Mouse (Mus musculus) MEL (cell line): ENCODE data around the gene Dstyk. TPM values are rescaled to one million over a fixed set of nuclear protein-coding genes. Genes with fewer than 3 reads are reported as not detected.
A peak's percentile ranks its signal among the peaks of the same experiment; 100 is the strongest.

Experiments used
- DNase-seq: peaks from one replicate; pipeline ENCODE4 v3.0.0; 2011; ENCODE audit warnings: low read depth, low spot score
- H3K27ac ChIP-seq: 2 replicates; pipeline ENCODE4 v1.5.1; 2012; ENCODE audit warnings: low read depth, mild to moderate bottlenecking, control low read depth, low read length, moderate library complexity; ENCODE audit not compliant: control insufficient read depth
- H3K27me3 ChIP-seq, 2 experiments: fragments of 150-350 bp in 1 of 2; sonication (generic) in 1 of 2; 2 replicates each; pipeline ENCODE4 v1.6.1; 2012; ENCODE audit warnings: low read length in 2 of 2, mild to moderate bottlenecking in 2 of 2, improper control_type of control experiment in 1 of 2, moderate library complexity in 1 of 2; ENCODE audit not compliant: insufficient read depth in 2 of 2, control insufficient read depth in 1 of 2
- H3K36me3 ChIP-seq, 2 experiments: 2 replicates each; pipeline ENCODE4 v1.6.1; 2012 to 2014; ENCODE audit warnings: low read length in 2 of 2, improper control_type of control experiment in 1 of 2, inconsistent platforms in 1 of 2, mild to moderate bottlenecking in 1 of 2; ENCODE audit not compliant: insufficient read depth in 2 of 2, control insufficient read depth in 1 of 2
- H3K4me1 ChIP-seq, 2 experiments: fragments of 150-350 bp in 1 of 2; sonication (generic) in 1 of 2; 2 replicates each; pipeline ENCODE4 v1.6.1; 2012; ENCODE audit warnings: low read length in 2 of 2, improper control_type of control experiment in 1 of 2, mild to moderate bottlenecking in 1 of 2; ENCODE audit not compliant: insufficient read depth in 2 of 2, control insufficient read depth in 1 of 2
- H3K4me3 ChIP-seq, 2 experiments: fragments of 150-350 bp in 1 of 2; sonication (generic) in 1 of 2; 2 replicates each; pipeline ENCODE4 v1.5.1; 2012; ENCODE audit warnings: low read depth in 2 of 2, low read length in 2 of 2, mild to moderate bottlenecking in 2 of 2, moderate library complexity in 2 of 2, control low read depth in 1 of 2, improper control_type of control experiment in 1 of 2; ENCODE audit not compliant: control insufficient read depth in 1 of 2, insufficient read depth in 1 of 2
- H3K79me2 ChIP-seq: 2 replicates; pipeline ENCODE4 v1.6.1; 2012; ENCODE audit warnings: mild to moderate bottlenecking, low read length, moderate library complexity; ENCODE audit not compliant: control insufficient read depth, poor library complexity, insufficient read depth
- H3K9ac ChIP-seq: 2 replicates; pipeline ENCODE4 v1.6.1; 2012; ENCODE audit warnings: low read depth, mild to moderate bottlenecking, control low read depth, low read length, moderate library complexity; ENCODE audit not compliant: control insufficient read depth, poor library complexity, severe bottlenecking
- H3K9me3 ChIP-seq: fragments of 150-350 bp; sonication (generic); replicated peaks from 2 replicates; pipeline ENCODE4 v1.6.1; 2012; ENCODE audit warnings: mild to moderate bottlenecking, low read length, improper control_type of control experiment, moderate library complexity; ENCODE audit not compliant: insufficient read depth
- CHD1 ChIP-seq: IDR thresholded peaks from 2 replicates; pipeline ENCODE4 v1.6.1; 2012; ENCODE audit warnings: low read depth, mild to moderate bottlenecking, inconsistent platforms, low read length, improper control_type of control experiment
- CTCF ChIP-seq, 3 experiments: IDR thresholded peaks in 2 of 3; conservative IDR thresholded peaks in 1 of 3; 2 replicates each; pipeline ENCODE4 v1.5.1; 2011 to 2012; ENCODE audit warnings: low read length in 3 of 3, low read depth in 2 of 3, mild to moderate bottlenecking in 2 of 3, improper control_type of control experiment in 1 of 3, inconsistent platforms in 1 of 3, mixed read lengths in 1 of 3, moderate library complexity in 1 of 3; ENCODE audit not compliant: control insufficient read depth in 1 of 3, insufficient read depth in 1 of 3, poor library complexity in 1 of 3, severe bottlenecking in 1 of 3
- ELF1 ChIP-seq: IDR thresholded peaks from 2 replicates; pipeline ENCODE4 v1.6.1; 2014; ENCODE audit warnings: low read depth, mild to moderate bottlenecking, inconsistent platforms, low read length, improper control_type of control experiment, moderate library complexity
- HCFC1 ChIP-seq: IDR thresholded peaks from 2 replicates; pipeline ENCODE4 v1.6.1; 2012; ENCODE audit warnings: low read depth, mild to moderate bottlenecking, inconsistent platforms, low read length, improper control_type of control experiment, moderate library complexity
- MAX ChIP-seq: IDR thresholded peaks from 2 replicates; pipeline ENCODE4 v1.6.1; 2011; ENCODE audit warnings: low read length, improper control_type of control experiment
- MAZ ChIP-seq: IDR thresholded peaks from 2 replicates; pipeline ENCODE4 v1.6.1; 2012; ENCODE audit warnings: low read depth, mild to moderate bottlenecking, inconsistent platforms, low read length, improper control_type of control experiment
- MEF2A ChIP-seq: IDR thresholded peaks from 2 replicates; pipeline ENCODE4 v1.6.1; 2014; ENCODE audit warnings: low read depth, mild to moderate bottlenecking, inconsistent platforms, low read length, improper control_type of control experiment; ENCODE audit not compliant: poor library complexity, insufficient replicate concordance, severe bottlenecking; ENCODE audit errors: extremely low read depth
- MXI1 ChIP-seq: IDR thresholded peaks from 2 replicates; pipeline ENCODE4 v1.6.1; 2011; ENCODE audit warnings: mild to moderate bottlenecking, low read depth, low read length, improper control_type of control experiment
- NELFE ChIP-seq: IDR thresholded peaks from 2 replicates; pipeline ENCODE4 v1.6.1; 2011; ENCODE audit warnings: low read depth, low read length, improper control_type of control experiment
- NRF1 ChIP-seq: IDR thresholded peaks from 2 replicates; pipeline ENCODE4 v1.6.1; 2014; ENCODE audit warnings: low read depth, mild to moderate bottlenecking, inconsistent platforms, low read length, improper control_type of control experiment, moderate library complexity; ENCODE audit not compliant: poor library complexity, insufficient read depth, severe bottlenecking
- POLR2A ChIP-seq, 2 experiments: IDR thresholded peaks; 2 replicates each; pipeline ENCODE4 v1.6.1; 2011 to 2012; ENCODE audit warnings: low read length in 2 of 2, mild to moderate bottlenecking in 2 of 2, control low read depth in 1 of 2, improper control_type of control experiment in 1 of 2, low read depth in 1 of 2, moderate library complexity in 1 of 2; ENCODE audit not compliant: control insufficient read depth in 1 of 2, insufficient read depth in 1 of 2, poor library complexity in 1 of 2
- POLR2AphosphoS2 ChIP-seq: IDR thresholded peaks from 2 replicates; pipeline ENCODE4 v1.6.1; 2011; ENCODE audit warnings: low read length, improper control_type of control experiment
- SMC3 ChIP-seq: IDR thresholded peaks from 2 replicates; pipeline ENCODE4 v1.6.1; 2011; ENCODE audit warnings: low read depth, low read length, improper control_type of control experiment
- TAL1 ChIP-seq: IDR thresholded peaks from 2 replicates; pipeline ENCODE4 v1.6.1; 2012; ENCODE audit warnings: mild to moderate bottlenecking, inconsistent platforms, low read length, moderate library complexity, mixed read lengths
- TBP ChIP-seq: IDR thresholded peaks from 2 replicates; pipeline ENCODE4 v1.8.0; 2011; ENCODE audit warnings: low read depth, low read length, improper control_type of control experiment
- TCF12 ChIP-seq: IDR thresholded peaks from 2 replicates; pipeline ENCODE4 v1.6.1; 2014; ENCODE audit warnings: low read depth, mild to moderate bottlenecking, inconsistent platforms, low read length, improper control_type of control experiment, moderate library complexity
- UBTF ChIP-seq: IDR thresholded peaks from 2 replicates; pipeline ENCODE4 v1.6.1; 2012; ENCODE audit warnings: low read depth, mild to moderate bottlenecking, inconsistent platforms, low read length, improper control_type of control experiment, moderate library complexity, borderline replicate concordance; ENCODE audit not compliant: insufficient read depth
- ZC3H11A ChIP-seq: IDR thresholded peaks from 2 replicates; pipeline ENCODE4 v1.6.1; 2012; ENCODE audit warnings: low read depth, mild to moderate bottlenecking, inconsistent platforms, low read length, improper control_type of control experiment
- ZMIZ1 ChIP-seq: IDR thresholded peaks from 2 replicates; pipeline ENCODE4 v1.6.1; 2012; ENCODE audit warnings: low read depth, mild to moderate bottlenecking, inconsistent platforms, low read length, improper control_type of control experiment, moderate library complexity
- polyA plus RNA-seq, 2 experiments: library from polyadenylated mRNA; stranded (reverse) in 1 of 2; unstranded in 1 of 2; fragments of >175 nt in 1 of 2; fragments of >200 nt in 1 of 2; gene quantifications; 2 replicates each; pipeline versions ENCODE4 v1.2.1 to v1.2.4; 2012; ENCODE audit warnings: low replicate concordance in 2 of 2, low read depth in 1 of 2; ENCODE audit not compliant: insufficient read length in 2 of 2, insufficient read depth in 1 of 2, missing spikeins in 1 of 2
- total RNA-seq: library from RNA; depleted of rRNA; stranded (reverse); fragments of 300-350 nt; gene quantifications from 2 replicates; pipeline ENCODE4 v1.2.3, GENCODE M21; 2012; rRNA removed

Gene Dstyk
- total RNA-seq, result 2.4 and 2.8 TPM in 2 replicates
- polyA plus RNA-seq, result 1 to 10 TPM in 1 of 2 experiments, not detected in 1; 4.5 TPM

DNA sequence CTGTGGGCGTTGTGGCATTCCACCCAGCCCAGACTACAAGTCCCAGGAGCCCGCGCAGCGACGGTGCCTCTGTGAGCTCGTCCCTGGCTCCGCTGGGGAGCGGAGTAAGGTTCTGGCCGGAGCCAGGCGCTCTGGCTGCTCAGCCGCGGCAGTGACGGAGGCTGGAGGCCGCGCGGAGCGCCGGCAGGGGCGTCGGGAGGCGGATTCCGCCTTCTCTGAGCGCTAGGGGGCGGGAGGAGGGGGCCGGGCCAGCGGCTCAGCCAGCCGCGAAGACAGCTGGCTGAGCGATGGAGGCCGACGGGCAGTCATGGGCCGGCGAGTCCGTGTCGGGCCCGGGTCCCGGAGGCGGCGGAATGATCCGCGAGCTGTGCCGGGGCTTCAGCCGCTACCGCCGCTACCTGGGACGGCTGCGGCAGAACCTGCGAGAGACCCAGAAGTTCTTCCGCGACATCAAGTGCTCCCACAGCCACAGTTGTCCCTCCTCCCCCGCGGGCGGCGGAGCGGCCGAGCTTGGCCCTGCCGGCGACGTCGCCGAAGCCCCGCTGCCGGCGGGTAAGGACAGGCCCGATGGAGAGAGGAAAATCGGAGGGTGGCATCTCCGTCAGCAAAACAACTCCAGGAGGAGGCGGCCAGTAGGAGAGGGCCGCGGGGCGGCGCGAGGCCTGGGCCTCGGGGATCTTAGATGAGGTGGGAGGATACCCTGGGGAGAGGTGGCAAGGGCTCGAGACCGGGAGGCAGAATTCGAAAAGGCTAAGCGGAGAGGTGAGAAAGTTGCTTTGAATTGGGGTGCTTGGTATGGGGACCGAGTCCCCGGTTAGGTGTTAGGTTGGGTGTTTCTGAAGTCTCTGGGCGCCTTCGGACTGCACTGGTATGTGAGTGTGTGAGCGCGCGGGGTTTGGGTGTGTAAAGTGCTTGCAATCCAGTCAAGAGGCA lies at the start of gene Dstyk:
Dstyk (plus strand) TSS at position 237 of the 933 bp plus-strand sequence.
- DNase-seq, result peak; percentile 86
- Histone ChIP-seq H3K36me3 (peaks cover 0 to 34% of the 10 kb centered on the region in 2 experiments; a peak in 2 of 4 replicates), H3K27ac (peak within 1 kb of the TSS; percentile 81), H3K9ac (peak within 1 kb of the TSS; percentile 78), H3K79me2 (peaks cover 3% of the 10 kb centered on the region; the same call in 1 of the 2 replicates), H3K27me3 (no peaks in the 10 kb centered on the region), H3K4me3 (peak within 1 kb of the TSS; percentile 67 to 78), H3K4me1 (peaks cover 20 to 28% of the 10 kb centered on the region in 2 experiments), H3K9me3 (no peaks in the 10 kb centered on the region)
- no peak for TF ChIP-seq ZC3H11A
- TF ChIP-seq MAZ, result 0 out of 2 replicates have a peak, but pooled peaks have one; percentile 74
- TF ChIP-seq NELFE, result peak; percentile 52
- TF ChIP-seq ELF1, result peak; percentile 20; the same call in 1 of the 2 replicates
- 0 out of 2 replicates have a peak, but pooled peaks have one; percentile 8 for TF ChIP-seq SMC3
- peak; percentile 57; the same call in 1 of the 2 replicates for TF ChIP-seq MXI1
- TF ChIP-seq MAX, result peak; percentile 48
- 0 out of 2 replicates have a peak, but pooled peaks have one; percentile 11 for TF ChIP-seq NRF1
- peak in 2 of 3 experiments; percentile 32 to 44; a peak in 4 of 6 replicates for TF ChIP-seq CTCF (IDR thresholded peaks at IDR 0.05 in 2 of 3, conservative IDR thresholded peaks at IDR 0.05 in 1 of 3; ENCODE audit: control insufficient read depth in 1 of 3, insufficient read depth in 1 of 3, low read depth in 2 of 3, low read length in 3 of 3, poor library complexity in 1 of 3, severe bottlenecking in 1 of 3)
- TF ChIP-seq TAL1, result no peak
- TF ChIP-seq POLR2AphosphoS2, result no peak
- no peak for TF ChIP-seq TBP
- TF ChIP-seq POLR2A (IDR thresholded peaks at IDR 0.05; ENCODE audit: control insufficient read depth in 1 of 2, insufficient read depth in 1 of 2, low read depth in 1 of 2, low read length in 2 of 2, poor library complexity in 1 of 2), result peak in 1 of 2 experiments; percentile 28; a peak in 1 of 4 replicates
- no peak; the same call in 1 of the 2 replicates for TF ChIP-seq ZMIZ1
- peak; percentile 94; the same call in 1 of the 2 replicates for TF ChIP-seq UBTF
- no peak for TF ChIP-seq TCF12
- TF ChIP-seq MEF2A, result no peak
- peak; percentile 83; the same call in 1 of the 2 replicates for TF ChIP-seq CHD1
- TF ChIP-seq HCFC1, result peak; percentile 87
